In the genomic region with DNA sequence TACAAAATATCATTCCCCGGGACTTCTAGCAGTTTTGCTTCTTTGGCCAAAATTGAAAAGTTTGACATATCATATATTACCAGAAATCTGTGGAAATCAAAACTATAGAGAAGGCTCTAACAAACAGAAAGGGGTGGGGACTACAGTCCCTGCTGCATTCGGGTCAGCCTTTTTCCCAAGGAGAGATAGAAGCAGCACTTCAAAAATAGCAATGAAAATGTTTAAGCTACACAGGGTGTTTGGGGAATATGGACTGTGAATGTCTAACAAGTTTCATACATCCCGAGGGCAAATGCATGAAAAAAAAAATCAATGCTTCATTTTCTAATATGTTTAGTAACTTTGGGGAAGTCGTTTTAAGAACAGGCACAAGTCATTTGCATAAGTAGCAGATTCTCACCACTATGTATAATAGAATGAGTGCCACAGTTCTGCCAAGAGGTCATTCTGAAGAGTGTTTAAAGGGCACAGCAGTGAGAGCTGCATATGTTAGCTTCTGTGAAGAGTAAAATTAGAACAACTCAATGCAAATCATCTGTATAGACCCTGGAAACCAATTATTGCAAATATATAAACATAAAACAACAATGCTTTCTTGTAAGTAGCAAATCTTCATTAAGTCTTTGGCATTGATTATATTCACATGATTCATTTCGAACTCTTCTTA, we compare ENCODE assay signal across 24 mouse cellular contexts.
A peak's percentile ranks its signal among the peaks of the same experiment; 100 is the strongest.
DNase-seq lines count a peak whose midpoint lies in the region; ATAC-seq and TF ChIP-seq lines count a peak whose summit lies in the region.
"Had no signal": no experiment of that assay in that cellular context is flagged by ENCODE, and none has a peak within 500 bp of the region (broad histone marks: within the 10 kb centered on the region; RNA-seq: fewer than 3 reads in every experiment).

No protein-coding gene starts in this region.

- peak; percentile 10 for DNase-seq in A20 (ENCODE audit: low read depth, low spot score)
- DNase-seq in brain, embryonic 14.5 days (ENCODE audit: low read depth) = peak; percentile 51
- DNase-seq in forebrain, postnatal 0 days = peak; percentile 16
- no peak for DNase-seq in heart, postnatal 4 days
- DNase-seq in liver = no peak
- DNase-seq in gastrocnemius, postnatal 14 days = no peak
- no peak for DNase-seq in thymus, postnatal 36 days
- DNase-seq: adrenal gland, adult 8-10 months; cerebellum, adult 9-10 months; gastrocnemius, postnatal 25 days; heart, adult 18-20 months; heart, postnatal 10 days; kidney, adult 18-20 months; liver, postnatal 0 days; retina, postnatal 1 day; right cerebral cortex, postnatal 25 days had no signal

- no peak for TF ChIP-seq POLR2A in brain, embryonic 14.5 days (IDR thresholded peaks at IDR 0.05; ENCODE audit: borderline replicate concordance, extremely low read depth, insufficient read depth, insufficient read length, poor library complexity, severe bottlenecking)

- H3K4me1 ChIP-seq in forebrain, postnatal 0 days (ENCODE audit: insufficient read depth) = no peaks in the 10 kb centered on the region; the same call in 1 of the 2 replicates
- peaks cover 6% of the 10 kb centered on the region for H3K4me1 ChIP-seq in midbrain, embryonic 13.5 days (replicated peaks)
- H3K4me1 ChIP-seq: embryonic facial prominence, embryonic 10.5 days; heart, embryonic 12.5 days; limb, embryonic 10.5 days had no signal

- H3K36me3 ChIP-seq in forebrain, postnatal 0 days (ENCODE audit: insufficient read depth) = no peaks in the 10 kb centered on the region
- H3K36me3 ChIP-seq in midbrain, embryonic 13.5 days = no peaks in the 10 kb centered on the region
- H3K36me3 ChIP-seq: embryonic facial prominence, embryonic 10.5 days; heart, embryonic 12.5 days; limb, embryonic 10.5 days had no signal

- H3K9ac ChIP-seq in forebrain, postnatal 0 days = no peak overlapping the region
- no peak overlapping the region for H3K9ac ChIP-seq in midbrain, embryonic 13.5 days (replicated peaks)
- H3K9ac ChIP-seq: heart, embryonic 12.5 days; liver, postnatal 0 days had no signal

- no peaks in the 10 kb centered on the region for H3K9me3 ChIP-seq in forebrain, postnatal 0 days (ENCODE audit: low read length)
- no peaks in the 10 kb centered on the region for H3K9me3 ChIP-seq in midbrain, embryonic 13.5 days
- H3K9me3 ChIP-seq: embryonic facial prominence, embryonic 10.5 days; heart, embryonic 12.5 days; limb, embryonic 10.5 days had no signal

- H3K4me3 ChIP-seq in forebrain, postnatal 0 days (ENCODE audit: low read depth, low read length) = no peak overlapping the region
- H3K4me3 ChIP-seq in midbrain, embryonic 13.5 days (replicated peaks) = no peak overlapping the region
- H3K4me3 ChIP-seq: embryonic facial prominence, embryonic 10.5 days; heart, embryonic 12.5 days; limb, embryonic 10.5 days had no signal

- peak; percentile 80 for ATAC-seq in forebrain, postnatal 0 days
- peak; percentile 62; the same call in 1 of the 2 replicates for ATAC-seq in midbrain, embryonic 13.5 days
- ATAC-seq: activated CD4-positive, CD25-positive, alpha-beta regulatory T cell, adult 4 months; inflammation-experienced regulatory T-cells, adult 6 months; liver, postnatal 0 days; lung, postnatal 0 days had no signal

- WGBS in forebrain, postnatal 0 days = 38% methylated on average over 5 of the region's 5 CpGs
- 59% methylated on average over 5 of the region's 5 CpGs for WGBS in midbrain, embryonic 13.5 days

- no peak overlapping the region for H3K27ac ChIP-seq in forebrain, postnatal 0 days (ENCODE audit: low read depth, low read length)
- H3K27ac ChIP-seq in midbrain, embryonic 13.5 days = no peak overlapping the region
- H3K27ac ChIP-seq: embryonic facial prominence, embryonic 10.5 days; kidney, postnatal 0 days; limb, embryonic 10.5 days had no signal

- TF ChIP-seq CTCF in brain, embryonic 14.5 days (IDR thresholded peaks at IDR 0.05; ENCODE audit: borderline replicate concordance, extremely low read depth, insufficient read depth, insufficient read length) = no peak
- TF ChIP-seq CTCF in forebrain, postnatal 0 days (IDR thresholded peaks at IDR 0.05; ENCODE audit: low read depth) = no peak

- H3K27me3 ChIP-seq in forebrain, postnatal 0 days (ENCODE audit: insufficient read depth, low read length) = no peaks in the 10 kb centered on the region
- H3K27me3 ChIP-seq in midbrain, embryonic 13.5 days = no peaks in the 10 kb centered on the region
- H3K27me3 ChIP-seq: heart, embryonic 12.5 days had no signal

- intact Hi-C loops in gastrocnemius, postnatal 14 days (cut with DNase I; ENCODE audit: low total_unique reads) = no loop called here

- H3K4me2 ChIP-seq in forebrain, postnatal 0 days (ENCODE audit: low read depth) = 0 out of 2 replicates have a peak overlapping the region, but pooled peaks have one; percentile 6
- no peak overlapping the region for H3K4me2 ChIP-seq in midbrain, embryonic 13.5 days (replicated peaks)
- H3K4me2 ChIP-seq: heart, embryonic 12.5 days had no signal

Comparison
In these comparisons a context has a peak if more than half of its experiments do, and no peak if none do; other contexts are left out.
1. DNase-seq: peak in A20 (single experiment), brain, embryonic 14.5 days (single experiment) and forebrain, postnatal 0 days (single experiment); none in heart, postnatal 4 days (single experiment), liver (single experiment), gastrocnemius, postnatal 14 days (single experiment) and thymus, postnatal 36 days (0 of 2).